Mouse (Mus musculus) forebrain, embryonic 16.5 days (tissue): ENCODE measurements at regions not wholly inside any gene's neighbourhood (a gene's known extent, or its start where the extent isn't known, plus 50 kb on each side); places are given as distances from the start of the nearest gene placed in this dataset.

Experiments used
- ATAC-seq: fragments of 200-750 bp; cut with Nextera tagmentation; 2 replicates; pipeline ENCODE4 v1.8.0; 2017; ENCODE audit warnings: mild to moderate bottlenecking, moderate library complexity
- H3K27ac ChIP-seq: fragments of 300-500 bp; sonication (generic); 2 replicates; pipeline ENCODE4 v1.5.1; 2014; ENCODE audit warnings: low read length, control low read depth
- H3K27me3 ChIP-seq: fragments of 300-500 bp; sonication (generic); replicated peaks from 2 replicates; pipeline ENCODE4 v1.6.1; 2014; ENCODE audit warnings: low read length; ENCODE audit not compliant: control insufficient read depth, insufficient read depth
- H3K36me3 ChIP-seq: fragments of 300-500 bp; sonication (generic); 2 replicates; pipeline ENCODE4 v1.6.1; 2014; ENCODE audit not compliant: control insufficient read depth, insufficient read depth
- H3K4me1 ChIP-seq: fragments of 300-500 bp; sonication (generic); replicated peaks from 2 replicates; pipeline ENCODE4 v1.6.1; 2014; ENCODE audit warnings: low read length; ENCODE audit not compliant: control insufficient read depth, insufficient read depth
- H3K4me2 ChIP-seq: fragments of 300-500 bp; sonication (generic); 2 replicates; pipeline ENCODE4 v1.6.1; 2014; ENCODE audit warnings: mild to moderate bottlenecking, low read length, control low read depth
- H3K4me3 ChIP-seq: fragments of 300-500 bp; sonication (generic); replicated peaks from 2 replicates; pipeline ENCODE4 v1.5.1; 2014; ENCODE audit warnings: mild to moderate bottlenecking, low read length, control low read depth
- H3K9ac ChIP-seq: fragments of 300-500 bp; sonication (generic); replicated peaks from 2 replicates; pipeline ENCODE4 v1.6.1; 2014; ENCODE audit warnings: low read depth, low read length, control low read depth
- H3K9me3 ChIP-seq: fragments of 300-500 bp; sonication (generic); 2 replicates; pipeline ENCODE4 v1.6.1; 2016; ENCODE audit warnings: low read length; ENCODE audit not compliant: control insufficient read depth
- WGBS: fragments of 180-500 bp; shearing (Covaris S2); extraction: QIAGEN DNeasy Blood & Tissue Kit; methylation state at CpG from one replicate; pipeline ENCODE4 v1.1.7; 2014; 5-methylcytosine and 5-hydroxymethylcytosine counted together

GRCm38 (mm10) chr1:75728859-75729258, 182.8 kb downstream of the Slc4a3 start:
- WGBS, result 57% methylated on average over 2 of the region's 2 CpGs
- Histone ChIP-seq H3K4me2 (no peak overlapping the region), H3K4me1 (peaks cover 7% of the 10 kb centered on the region), H3K36me3 (no peaks in the 10 kb centered on the region), H3K27ac (no peak overlapping the region), H3K9ac (no peak overlapping the region), H3K4me3 (no peak overlapping the region), H3K9me3 (no peaks in the 10 kb centered on the region), H3K27me3 (no peaks in the 10 kb centered on the region)
- ATAC-seq, result no peak

- no peak for ATAC-seq
- Histone ChIP-seq H3K4me2 (no peak overlapping the region), H3K27ac (no peak overlapping the region), H3K4me1 (no peaks in the 10 kb centered on the region), H3K9ac (no peak overlapping the region), H3K9me3 (no peaks in the 10 kb centered on the region), H3K27me3 (no peaks in the 10 kb centered on the region), H3K36me3 (no peaks in the 10 kb centered on the region), H3K4me3 (no peak overlapping the region)
- 60% methylated on average over 4 of the region's 4 CpGs for WGBS
Measured at GRCm38 (mm10) chr1:75733791-75734190, 187.7 kb downstream of the Slc4a3 start.

- H3K9ac ChIP-seq, result no peak overlapping the region
- H3K4me3 ChIP-seq, result no peak overlapping the region
- no peaks in the 10 kb centered on the region for H3K36me3 ChIP-seq
- no peaks in the 10 kb centered on the region for H3K9me3 ChIP-seq
- no peak overlapping the region for H3K4me2 ChIP-seq
- H3K27me3 ChIP-seq, result no peaks in the 10 kb centered on the region
- 0 out of 2 replicates have a peak, but pooled peaks have one; percentile 26 for ATAC-seq
- no peaks in the 10 kb centered on the region for H3K4me1 ChIP-seq
- 21% methylated on average over 5 of the region's 5 CpGs for WGBS
- H3K27ac ChIP-seq, result no peak overlapping the region
Measured at GRCm38 (mm10) chr1:75738651-75739050, 192.6 kb downstream of the Slc4a3 start.

GRCm38 (mm10) chr1:75749665-75750221, 203.7 kb downstream of the Slc4a3 start:
- Histone ChIP-seq H3K9ac (no peak overlapping the region; the same call in 1 of the 2 replicates), H3K27me3 (no peaks in the 10 kb centered on the region), H3K36me3 (no peaks in the 10 kb centered on the region), H3K9me3 (no peaks in the 10 kb centered on the region), H3K27ac (peak overlapping the region; percentile 45), H3K4me2 (peak overlapping the region; percentile 18), H3K4me3 (no peak overlapping the region), H3K4me1 (peaks cover 9% of the 10 kb centered on the region)
- ATAC-seq, result peak; percentile 74
- 9% methylated on average over 10 of the region's 10 CpGs for WGBS

GRCm38 (mm10) chr1:75772131-75772530, 226.1 kb downstream of the Slc4a3 start:
- Histone ChIP-seq H3K27me3 (no peaks in the 10 kb centered on the region), H3K9ac (no peak overlapping the region), H3K36me3 (no peaks in the 10 kb centered on the region), H3K9me3 (no peaks in the 10 kb centered on the region), H3K27ac (no peak overlapping the region), H3K4me3 (no peak overlapping the region), H3K4me2 (no peak overlapping the region), H3K4me1 (no peaks in the 10 kb centered on the region)
- ATAC-seq, result no peak
- 31% methylated on average over 5 of the region's 5 CpGs for WGBS

- Histone ChIP-seq H3K9me3 (no peaks in the 10 kb centered on the region), H3K4me1 (no peaks in the 10 kb centered on the region), H3K9ac (no peak overlapping the region), H3K4me3 (no peak overlapping the region), H3K36me3 (no peaks in the 10 kb centered on the region), H3K27me3 (no peaks in the 10 kb centered on the region), H3K27ac (no peak overlapping the region), H3K4me2 (no peak overlapping the region)
- WGBS, result 31% methylated on average over 5 of the region's 5 CpGs
- no peak for ATAC-seq
Measured at GRCm38 (mm10) chr1:75773014-75773413, 226.9 kb downstream of the Slc4a3 start.

- 52% methylated on average over 8 of the region's 8 CpGs for WGBS
Measured at GRCm38 (mm10) chr1:75778889-75779288, 232.8 kb downstream of the Slc4a3 start.

GRCm38 (mm10) chr1:75783206-75783605, 237.1 kb downstream of the Slc4a3 start:
- H3K4me1 ChIP-seq, result peaks cover 19% of the 10 kb centered on the region
- no peaks in the 10 kb centered on the region for H3K27me3 ChIP-seq
- no peaks in the 10 kb centered on the region for H3K36me3 ChIP-seq
- H3K27ac ChIP-seq, result no peak overlapping the region
- no peak overlapping the region for H3K4me2 ChIP-seq
- H3K4me3 ChIP-seq, result no peak overlapping the region
- WGBS, result 9% methylated on average over 2 of the region's 2 CpGs
- no peak for ATAC-seq
- H3K9ac ChIP-seq, result no peak overlapping the region
- no peaks in the 10 kb centered on the region for H3K9me3 ChIP-seq

More at GRCm38 (mm10) chr1:75778889-75779288, 232.8 kb downstream of the Slc4a3 start:
- Histone ChIP-seq H3K27me3 (no peaks in the 10 kb centered on the region), H3K27ac (no peak overlapping the region), H3K36me3 (no peaks in the 10 kb centered on the region), H3K9me3 (no peaks in the 10 kb centered on the region), H3K4me3 (no peak overlapping the region), H3K4me2 (no peak overlapping the region), H3K9ac (no peak overlapping the region), H3K4me1 (peaks cover 5% of the 10 kb centered on the region)
- no peak for ATAC-seq

- Histone ChIP-seq H3K4me2 (no peak overlapping the region), H3K4me1 (peaks cover 13% of the 10 kb centered on the region), H3K9ac (no peak overlapping the region), H3K36me3 (no peaks in the 10 kb centered on the region), H3K9me3 (no peaks in the 10 kb centered on the region), H3K4me3 (no peak overlapping the region), H3K27me3 (no peaks in the 10 kb centered on the region), H3K27ac (peak overlapping the region; percentile 72)
- 7% methylated on average over 10 of the region's 10 CpGs for WGBS
- ATAC-seq, result peak; percentile 87
Measured at GRCm38 (mm10) chr1:75786173-75786820, 240.2 kb downstream of the Slc4a3 start.
